Mouse (Mus musculus): Measurements from ENCODE around the gene Pf4. TPM values are rescaled to one million over a fixed set of nuclear protein-coding genes. Genes with fewer than 3 reads are reported as not detected.

Pf4 gene
- polyA plus RNA-seq (2012; rRNA removed), result 258 and 293 TPM in 2 replicates

GRCm38 (mm10) chr5:90771880-90772653 lies at the start of gene Pf4:
TSS of gene Pf4 (plus strand) at chr5:90772435.

GRCm38 (mm10) chr5:90759077-90760065 lies 12.9 kb upstream of the Pf4 start, which contains the start of gene Cxcl5:
TSS of gene Cxcl5 (plus strand) at chr5:90759360.

GRCm38 (mm10) chr5:90768218-90768617 lies 4.0 kb upstream of the Pf4 start, which contains the start of gene Ppbp:
TSS of gene Ppbp (plus strand) at chr5:90768518.

GRCm38 (mm10) chr5:90785659-90786588 lies 13.7 kb downstream of the Pf4 start, which contains the start of gene Cxcl3:
TSS of gene Cxcl3 (plus strand) at chr5:90786103.

GRCm38 (mm10) chr5:90794195-90794625 lies 22.0 kb downstream of the Pf4 start, which contains the start of gene Cxcl15:
TSS of gene Cxcl15 (plus strand) at chr5:90794534.

Other genes starting within 250 kb of the Pf4 start
- gene 5830473C10Rik, start 211.3 kb upstream of the Pf4 start, polyA plus RNA-seq (2012; rRNA removed), result 0.59 and 0.81 TPM in 2 replicates
- 2.4 and 3.2 TPM in 2 replicates for gene Rassf6, start 131.8 kb upstream of the Pf4 start, polyA plus RNA-seq (2012; rRNA removed)
- 0.31 and 0.52 TPM in 2 replicates for gene Cxcl5, start 13.1 kb upstream of the Pf4 start, polyA plus RNA-seq (2012; rRNA removed)
- 115 and 139 TPM in 2 replicates for gene Ppbp, start 3.9 kb upstream of the Pf4 start, polyA plus RNA-seq (2012; rRNA removed)
- 0.05 TPM in 1 of 2 replicates, not detected in the other for gene Cxcl3, start 13.7 kb downstream of the Pf4 start, polyA plus RNA-seq (2012; rRNA removed)
- 0.01 TPM in 1 of 2 replicates, not detected in the other for gene Cxcl15, start 22.1 kb downstream of the Pf4 start, polyA plus RNA-seq (2012; rRNA removed)
- 2.8 and 5.6 TPM in 2 replicates for gene Cxcl1, start 118.8 kb downstream of the Pf4 start, polyA plus RNA-seq (2012; rRNA removed)
- gene Cxcl2, start 131.4 kb downstream of the Pf4 start, polyA plus RNA-seq (2012; rRNA removed), result 0.08 and 0.15 TPM in 2 replicates
- gene Mthfd2l, start 158.7 kb downstream of the Pf4 start, polyA plus RNA-seq (2012; rRNA removed), result 5.2 and 5.3 TPM in 2 replicates